Mouse (Mus musculus) heart, postnatal 0 days (tissue): ENCODE measurements around the gene Gpr1. TPM values are rescaled to one million over a fixed set of nuclear protein-coding genes. Genes with fewer than 3 reads are reported as not detected.

Source experiments
- ATAC-seq: fragments of 200-750 bp; cut with Nextera tagmentation; 2 replicates; pipeline ENCODE4 v1.8.0; 2017; ENCODE audit warnings: low read depth, moderate number of reproducible peaks, moderate library complexity; ENCODE audit not compliant: insufficient read depth
- DNase-seq: peaks from one replicate; pipeline ENCODE4 v3.0.0-alpha.2; 2016; ENCODE audit warnings: low spot score
- H3K27ac ChIP-seq: fragments of 300-500 bp; sonication (generic); 2 replicates; pipeline ENCODE4 v1.5.1; 2014; ENCODE audit warnings: low read depth, mild to moderate bottlenecking
- H3K27me3 ChIP-seq: fragments of 300-500 bp; sonication (generic); 2 replicates; pipeline ENCODE4 v1.6.1; 2014; ENCODE audit warnings: low read length, mixed read lengths; ENCODE audit not compliant: control insufficient read depth, insufficient read depth
- H3K36me3 ChIP-seq: fragments of 300-500 bp; sonication (generic); replicated peaks from 2 replicates; pipeline ENCODE4 v1.6.1; 2014; ENCODE audit warnings: low read length, mixed read lengths; ENCODE audit not compliant: control insufficient read depth, insufficient read depth
- H3K4me1 ChIP-seq: fragments of 300-500 bp; sonication (generic); 2 replicates; pipeline ENCODE4 v1.6.1; 2014; ENCODE audit warnings: antibody characterized with exemption; ENCODE audit not compliant: control insufficient read depth, insufficient read depth
- H3K4me2 ChIP-seq: fragments of 300-500 bp; sonication (generic); 2 replicates; pipeline ENCODE4 v1.6.1; 2014; ENCODE audit warnings: low read depth, mild to moderate bottlenecking, low read length, moderate library complexity
- H3K4me3 ChIP-seq: fragments of 300-500 bp; sonication (generic); 2 replicates; pipeline ENCODE4 v1.5.1; 2014; ENCODE audit warnings: low read depth, low read length
- H3K9ac ChIP-seq: fragments of 300-500 bp; sonication (generic); replicated peaks from 2 replicates; pipeline ENCODE4 v1.6.1; 2014; ENCODE audit warnings: low read depth, low read length, mixed read lengths
- H3K9me3 ChIP-seq: fragments of 300-500 bp; sonication (generic); replicated peaks from 2 replicates; pipeline ENCODE4 v1.6.1; 2016; ENCODE audit warnings: low read length; ENCODE audit not compliant: control insufficient read depth
- CTCF ChIP-seq: IDR thresholded peaks from 2 replicates; pipeline ENCODE4 v1.5.1; 2016; ENCODE audit warnings: antibody characterized with exemption, control low read depth, low read depth
- EP300 ChIP-seq: IDR thresholded peaks from 2 replicates; pipeline ENCODE4 v1.6.1; 2016; ENCODE audit warnings: antibody characterized with exemption, low read depth
- WGBS: fragments of 180-500 bp; shearing (Covaris S2); extraction: QIAGEN DNeasy Blood & Tissue Kit; methylation state at CpG from one replicate; pipeline ENCODE4 v1.1.7; 2014; 5-methylcytosine and 5-hydroxymethylcytosine counted together
- polyA plus RNA-seq: library from polyadenylated mRNA; unstranded; fragments of >200 nt; fragmentation: Nextera tagmentation; extraction: Ambion mirVana; gene quantifications from 2 replicates; pipeline ENCODE4 v1.2.1, GENCODE M21; 2015
- total RNA-seq: library from RNA; depleted of rRNA; stranded (reverse); fragments of >200 nt; gene quantifications from 2 replicates; pipeline ENCODE4 v1.2.3, GENCODE M21; 2014; ENCODE audit warnings: low replicate concordance

Gene Gpr1
- total and polyA plus RNA-seq, 2 experiments from 2014 or later, result 0.10 TPM; not detected in 1

DNA sequence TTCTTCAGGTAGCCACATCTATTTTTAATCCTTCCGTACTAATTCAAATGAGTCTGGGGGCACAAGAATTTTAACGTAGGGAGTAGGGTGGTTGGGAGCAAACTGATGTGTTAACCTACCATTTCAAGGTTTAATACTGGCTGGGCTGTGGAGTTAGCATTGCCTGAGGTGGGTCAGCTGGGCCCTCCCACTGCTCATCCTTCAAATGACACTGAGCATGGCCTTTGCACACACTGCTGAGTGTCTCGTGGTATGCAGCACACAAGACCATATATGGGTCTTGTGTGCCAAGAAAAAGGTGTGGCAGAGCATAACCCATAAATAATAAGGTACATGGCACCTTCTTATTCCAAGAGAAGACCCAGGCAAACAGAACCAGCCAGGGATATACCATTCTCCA, 6.7 kb downstream of the Gpr1 start:
- H3K27me3 ChIP-seq, result no peaks in the 10 kb centered on the region
- no peak for DNase-seq
- no peak overlapping the region for H3K9ac ChIP-seq
- no peaks in the 10 kb centered on the region for H3K36me3 ChIP-seq
- H3K27ac ChIP-seq, result no peak overlapping the region
- WGBS, result 76% methylated on average over 3 of the region's 3 CpGs
- no peaks in the 10 kb centered on the region for H3K4me1 ChIP-seq
- no peak for TF ChIP-seq EP300
- TF ChIP-seq CTCF, result no peak
- H3K4me3 ChIP-seq, result no peak overlapping the region
- no peaks in the 10 kb centered on the region for H3K9me3 ChIP-seq
- no peak overlapping the region for H3K4me2 ChIP-seq
- no peak for ATAC-seq

GRCm38 (mm10) chr1:63204660-63205394, 9.5 kb downstream of the Gpr1 start:
- 37% methylated on average over 7 of the region's 7 CpGs for WGBS
- Histone ChIP-seq H3K4me2 (no peak overlapping the region), H3K4me1 (no peaks in the 10 kb centered on the region), H3K9me3 (no peaks in the 10 kb centered on the region), H3K4me3 (no peak overlapping the region), H3K27ac (no peak overlapping the region), H3K9ac (no peak overlapping the region), H3K27me3 (no peaks in the 10 kb centered on the region), H3K36me3 (no peaks in the 10 kb centered on the region)
- DNase-seq (no peak), ATAC-seq (no peak)
- no peak for TF ChIP-seq CTCF
- TF ChIP-seq EP300, result no peak

DNA sequence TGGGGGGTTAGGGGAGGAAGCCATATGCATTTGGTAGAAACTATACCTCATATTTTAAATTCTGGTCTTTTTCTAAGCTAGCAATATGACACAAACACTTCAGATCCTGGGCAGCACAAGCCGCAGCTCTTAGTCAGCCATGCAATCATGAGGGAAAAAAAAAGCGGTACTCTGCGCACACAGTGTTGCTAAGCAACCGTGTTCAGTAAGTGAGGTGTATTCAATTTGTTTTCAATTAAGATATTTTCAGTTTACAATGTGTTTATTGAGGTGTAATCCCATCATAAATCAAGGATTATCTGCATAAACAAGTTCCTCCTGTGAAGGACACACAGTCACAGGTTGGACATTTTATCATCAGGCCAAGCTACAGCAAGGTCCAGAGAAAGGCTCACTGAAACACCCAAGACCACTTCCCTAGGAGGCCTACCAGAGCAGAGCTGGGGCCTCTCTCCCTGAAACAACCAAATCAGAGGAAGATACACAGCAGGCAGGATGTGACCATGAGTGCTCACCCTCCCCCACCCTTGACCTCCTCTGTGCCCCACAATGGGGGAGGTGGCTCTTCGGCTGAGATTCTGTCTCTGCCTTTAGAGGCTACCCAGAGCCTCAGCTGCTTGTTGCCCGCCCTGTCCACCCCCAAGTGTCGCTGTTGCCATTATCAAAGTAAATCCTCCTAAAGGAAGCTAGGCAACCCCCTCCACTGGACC, 10.2 kb downstream of the Gpr1 start:
- Histone ChIP-seq H3K27ac (no peak overlapping the region), H3K9me3 (no peaks in the 10 kb centered on the region), H3K4me1 (no peaks in the 10 kb centered on the region), H3K9ac (no peak overlapping the region), H3K4me3 (no peak overlapping the region), H3K27me3 (no peaks in the 10 kb centered on the region), H3K4me2 (no peak overlapping the region), H3K36me3 (no peaks in the 10 kb centered on the region)
- DNase-seq, result no peak
- peak; percentile 41; the same call in 1 of the 2 replicates for ATAC-seq
- 27% methylated on average over 7 of the region's 7 CpGs for WGBS
- TF ChIP-seq EP300 (no peak), CTCF (peak; percentile 36)

- 85% methylated on average over 1 of the region's 1 CpGs for WGBS
- Histone ChIP-seq H3K36me3 (no peaks in the 10 kb centered on the region), H3K9me3 (no peaks in the 10 kb centered on the region), H3K4me2 (no peak overlapping the region), H3K4me1 (no peaks in the 10 kb centered on the region), H3K9ac (no peak overlapping the region), H3K27me3 (no peaks in the 10 kb centered on the region), H3K27ac (no peak overlapping the region), H3K4me3 (no peak overlapping the region)
- TF ChIP-seq EP300, result no peak
- no peak for TF ChIP-seq CTCF
- ATAC-seq (no peak), DNase-seq (no peak)
Observed at GRCm38 (mm10) chr1:63203471-63203870, 10.9 kb downstream of the Gpr1 start.

DNA sequence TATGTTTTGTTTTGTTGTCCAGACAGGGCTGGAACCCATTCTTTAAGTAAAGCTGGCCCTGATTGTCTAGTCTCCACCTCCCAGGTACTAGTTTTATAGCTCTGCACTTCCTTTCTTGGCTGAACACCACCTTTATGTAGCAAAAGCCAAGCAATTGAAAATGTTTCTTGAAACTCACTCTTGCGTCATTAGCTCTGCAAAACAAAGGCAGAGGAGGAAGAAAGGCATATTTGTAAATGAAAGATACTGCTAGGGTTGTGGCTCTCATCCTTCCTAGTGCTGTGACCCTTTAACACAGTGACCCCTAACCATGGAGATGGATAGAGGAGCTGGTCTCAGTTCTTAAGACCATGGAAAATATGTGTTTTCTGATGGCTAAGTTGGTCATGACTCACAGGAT, 12.7 kb downstream of the Gpr1 start:
- Histone ChIP-seq H3K4me1 (no peaks in the 10 kb centered on the region), H3K9ac (no peak overlapping the region), H3K4me3 (no peak overlapping the region), H3K36me3 (no peaks in the 10 kb centered on the region), H3K27ac (no peak overlapping the region), H3K27me3 (no peaks in the 10 kb centered on the region), H3K9me3 (no peaks in the 10 kb centered on the region), H3K4me2 (no peak overlapping the region)
- DNase-seq (no peak), ATAC-seq (no peak)
- WGBS, result 71% methylated on average over 1 of the region's 1 CpGs
- no peak for TF ChIP-seq CTCF
- TF ChIP-seq EP300, result no peak
